Mouse (Mus musculus) mouse embryonic stem cell (cell line): Measurements from ENCODE around the gene Klhl11.

Source experiments
- in situ Hi-C, 2 experiments: fragments of 300-500 bp; cut with MboI; formaldehyde crosslinking; loops; 1 replicate in 1 of 2; 3 replicates in 1 of 2; pipeline ENCODE4 v1.14.3; 2019 to 2020; ENCODE audit warnings: low sequenced_read_pairs in 2 of 2, low pct_unique_long_range_greater_than_20kb in 1 of 2, mixed read lengths in 1 of 2; ENCODE audit not compliant: unreplicated experiment in 1 of 2

Klhl11 gene

GRCm38 (mm10) chr11:100484461-100484860 is 11.9 kb upstream of the Klhl11 start:
- in situ Hi-C loops: loop anchor here in 1 of 2 experiments (5.0 kb wide), 1 partner anchor 103 kb away; no protein-coding TSS in a partner anchor

DNA sequence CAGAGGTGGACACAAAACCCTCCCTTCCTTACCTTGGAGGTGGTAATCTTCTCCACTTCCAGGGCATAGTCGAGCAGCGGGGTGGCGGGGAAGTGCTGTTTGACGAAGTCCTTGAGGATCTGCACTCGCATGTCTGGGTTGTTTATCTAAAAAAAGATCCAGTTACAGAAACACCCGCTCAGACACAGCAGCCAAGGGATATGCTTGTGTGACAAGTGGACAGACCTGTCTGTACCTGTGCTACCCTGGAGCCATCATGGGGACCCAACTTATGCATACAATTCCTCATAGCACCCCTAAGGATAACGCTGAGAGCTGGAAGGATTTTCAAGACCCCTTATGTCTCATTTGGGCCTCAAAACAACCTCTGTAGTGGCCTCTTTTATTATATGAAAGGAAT is 6.6 kb upstream of the Klhl11 start:
- in situ Hi-C loops: no loop called here

DNA sequence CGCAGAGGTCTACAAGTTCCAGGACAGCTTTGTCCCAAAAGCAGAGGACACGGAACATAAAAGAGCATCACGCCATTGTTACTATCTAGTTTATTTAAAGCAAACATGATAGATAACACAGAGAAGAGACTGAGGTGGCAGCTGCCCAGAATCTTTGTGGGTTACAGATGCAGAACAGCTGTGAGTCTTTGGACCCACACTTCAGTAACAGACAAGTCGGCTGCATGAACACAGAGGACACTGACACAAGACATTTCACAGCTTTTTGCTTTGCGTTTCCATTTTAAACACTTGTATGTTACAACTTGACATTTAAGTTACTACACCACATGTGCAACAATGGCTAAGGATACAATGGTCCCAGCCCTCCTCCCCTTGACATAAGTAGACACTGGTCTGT is 3.7 kb upstream of the Klhl11 start:
- in situ Hi-C loops: no loop called here

- in situ Hi-C loops: no loop called here
These were observed 374 bp upstream of the Klhl11 start for GRCm38 (mm10) chr11:100472935-100473295.

- in situ Hi-C loops: no loop called here
These were observed 967 bp downstream of the Klhl11 start for GRCm38 (mm10) chr11:100471352-100472196.

DNA sequence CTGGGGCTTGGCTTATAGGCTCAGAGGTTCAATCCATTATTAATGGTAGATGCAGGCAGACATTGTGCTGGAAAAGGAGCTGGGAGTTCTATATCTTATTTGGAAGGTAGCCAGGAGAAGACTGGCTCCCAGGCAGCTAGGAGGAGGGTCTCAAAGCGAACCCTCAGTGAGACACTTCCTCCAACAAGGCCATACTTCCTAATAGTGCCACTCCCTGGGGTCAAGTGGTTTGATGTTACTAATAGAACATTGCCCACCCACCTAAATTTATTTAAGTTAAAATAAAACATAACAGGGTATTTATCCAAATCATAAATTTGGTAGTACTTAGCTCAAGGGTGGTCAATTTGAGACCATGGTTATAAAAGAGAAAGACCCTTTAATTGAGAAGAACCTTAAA is 6.7 kb downstream of the Klhl11 start:
- in situ Hi-C loops: no loop called here

- in situ Hi-C loops: no loop called here
These were observed 7.2 kb downstream of the Klhl11 start for GRCm38 (mm10) chr11:100465229-100465792.

DNA sequence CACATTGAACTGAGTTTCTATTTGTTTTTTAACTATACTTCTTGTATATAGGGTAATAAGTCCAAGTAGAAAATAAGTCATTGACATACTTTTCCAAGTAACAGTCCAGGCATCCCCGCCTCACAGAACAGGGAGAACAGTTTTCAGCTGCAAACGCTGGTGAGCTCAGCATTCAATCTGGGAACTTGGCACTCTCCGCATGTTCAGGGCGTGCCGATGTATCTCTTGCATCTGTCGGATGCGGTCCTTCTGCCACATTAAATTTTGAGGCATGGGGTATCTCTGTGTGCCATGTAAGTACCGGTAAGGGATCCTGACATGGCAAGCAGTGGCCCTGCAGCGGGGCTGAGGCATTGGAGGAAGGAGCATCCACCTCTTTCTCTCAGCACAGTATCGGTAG is 9.8 kb downstream of the Klhl11 start:
- in situ Hi-C loops: no loop called here

DNA sequence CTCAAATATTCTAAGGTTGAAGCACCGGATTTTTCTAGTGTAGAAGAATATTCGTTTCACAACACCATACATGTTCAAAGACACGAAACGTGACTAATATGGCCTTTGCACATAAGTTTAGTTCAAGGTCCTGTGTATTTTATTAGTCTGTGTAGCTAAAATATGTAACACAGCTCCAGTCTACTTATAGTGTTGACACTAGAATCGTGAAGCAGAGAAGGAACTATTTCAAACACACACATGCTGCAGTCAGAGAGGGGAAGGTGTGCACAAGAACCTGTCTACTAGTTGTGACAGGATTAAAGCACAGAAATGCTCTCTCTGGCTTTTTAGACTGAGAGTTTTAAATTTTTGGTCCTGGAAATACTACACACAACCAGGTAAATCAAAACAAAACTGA is 14.8 kb downstream of the Klhl11 start:
- in situ Hi-C loops: no loop called here

- in situ Hi-C loops: no loop called here
These were observed 15.3 kb downstream of the Klhl11 start for GRCm38 (mm10) chr11:100457247-100457646.

- in situ Hi-C loops: no loop called here
These were observed 29.9 kb downstream of the Klhl11 start for GRCm38 (mm10) chr11:100442625-100443024.

DNA sequence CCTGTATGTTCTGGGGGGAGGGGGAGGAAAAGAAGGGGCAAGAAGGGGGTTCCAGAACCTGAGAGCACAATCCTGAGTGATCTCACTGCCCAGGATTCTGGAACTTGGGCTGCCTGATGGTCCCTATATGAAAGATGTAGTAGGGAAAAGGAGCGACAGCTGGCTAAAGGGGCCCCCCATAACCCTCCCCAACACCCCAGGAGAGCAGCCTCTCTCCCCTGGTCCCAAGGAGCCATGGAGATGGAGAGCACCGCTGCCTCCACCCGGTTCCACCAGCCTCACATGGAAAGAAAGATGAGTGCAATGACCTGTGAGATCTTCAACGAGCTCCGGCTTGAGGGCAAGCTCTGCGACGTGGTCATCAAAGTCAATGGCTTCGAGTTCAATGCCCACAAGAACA is 30.7 kb downstream of the Klhl11 start, which contains the start of the genes Nt5c3b and Klhl10:
Gene Nt5c3b, minus strand, starts transcription at position 12 of the 400 bp plus-strand sequence.
Gene Klhl10, plus strand, starts transcription at position 121 of the 400 bp plus-strand sequence.
- in situ Hi-C loops: no loop called here

- in situ Hi-C loops: no loop called here
These were observed 31.6 kb downstream of the Klhl11 start for GRCm38 (mm10) chr11:100440691-100441522.

DNA sequence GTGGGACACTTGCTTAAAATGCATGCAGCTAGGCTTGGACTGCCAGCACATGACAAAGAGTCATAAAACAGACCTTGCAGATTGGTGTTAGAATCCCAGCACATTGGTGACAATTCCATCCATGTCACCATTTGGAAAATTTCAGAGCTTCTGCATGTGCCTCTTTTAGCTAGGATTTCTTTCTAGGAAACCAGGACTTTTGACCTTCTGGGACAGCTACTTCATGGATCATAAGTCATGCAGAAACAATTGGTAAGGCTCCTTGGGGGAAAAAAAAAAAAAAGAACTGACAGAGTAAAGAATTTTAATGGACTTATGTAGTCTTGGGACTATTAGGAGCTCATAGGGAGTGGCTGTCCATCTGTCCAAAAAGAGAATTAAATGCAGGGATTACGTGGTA is 34.6 kb downstream of the Klhl11 start:
- in situ Hi-C loops: no loop called here

DNA sequence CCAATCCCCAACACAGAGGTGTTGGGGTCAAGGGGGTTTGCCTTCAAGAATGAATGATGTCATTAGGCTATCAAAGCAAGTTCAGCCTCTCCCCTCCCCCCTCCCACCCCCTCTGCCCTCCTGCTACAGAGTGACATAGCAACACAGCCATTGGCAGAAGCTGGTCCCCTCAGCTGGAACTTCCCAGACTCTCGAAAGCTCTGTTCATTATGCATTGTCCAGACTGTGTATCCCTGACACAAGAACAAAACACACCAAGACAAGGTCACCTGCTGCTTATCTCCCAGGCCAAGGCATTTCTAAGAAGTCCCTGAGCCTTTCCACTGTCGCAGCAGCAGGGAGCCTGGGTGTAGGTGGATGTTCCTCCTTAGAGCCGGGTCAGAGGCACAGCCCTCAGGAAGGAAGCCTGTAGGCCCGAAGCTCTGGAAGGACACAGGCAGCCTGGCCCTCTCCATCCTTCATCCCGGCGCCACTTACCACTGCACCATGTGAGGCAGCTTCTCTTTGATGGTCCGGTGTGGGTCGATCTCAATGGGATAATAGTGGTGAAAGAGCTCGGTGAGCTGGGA is 36.8 kb downstream of the Klhl11 start:
- in situ Hi-C loops: no loop called here

DNA sequence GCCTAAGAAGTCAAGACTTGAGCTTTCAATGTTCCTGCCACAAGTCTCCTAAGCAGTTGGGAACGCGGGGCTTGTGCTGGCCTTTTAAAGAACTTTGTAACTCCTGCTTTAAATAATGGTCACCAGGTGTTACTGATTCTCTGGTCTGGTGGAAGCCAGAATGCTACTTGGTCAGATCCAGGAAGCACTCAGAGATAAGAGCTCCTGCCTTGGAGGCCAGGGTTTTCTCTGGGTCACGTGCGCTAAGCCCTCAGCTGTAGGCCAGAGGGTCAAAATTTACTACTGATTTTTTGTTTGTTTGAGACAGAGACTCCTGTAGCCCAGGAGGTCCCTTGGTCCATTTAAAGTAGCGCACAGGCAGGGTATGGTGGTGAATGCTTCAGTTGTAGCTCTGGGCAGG is 40.5 kb downstream of the Klhl11 start:
- in situ Hi-C loops: no loop called here

- in situ Hi-C loops: no loop called here
These were observed 42.5 kb downstream of the Klhl11 start for GRCm38 (mm10) chr11:100430052-100430451.

- in situ Hi-C loops: loop anchor here in 1 of 2 experiments (10.0 kb wide), 1 partner anchor 266 kb away; the partner anchor contains the start of gene Zfp385c
These were observed 43.8 kb downstream of the Klhl11 start for GRCm38 (mm10) chr11:100428612-100429199.
